Mouse (Mus musculus) frontal cortex, postnatal 10 days (tissue): ENCODE results near the gene Hist1h4b.
"Not testable (repeated sequence)": the region's sequence is repeated elsewhere in the genome, so short reads cannot be mapped to it uniquely, and the experiment has no call there.

ENCODE experiments used
- DNase-seq, 2 experiments: peaks; one replicate each; pipeline ENCODE4 v3.0.0; 2022; ENCODE audit warnings: low spot score in 2 of 2, mixed read lengths in 1 of 2

Hist1h4b gene

GRCm38 (mm10) chr13:23756790-23757189 lies at the start of gene Hist1h4b:
Gene Hist1h4b (plus strand): TSS chr13:23757013.
- peak; percentile 84 to 85 for DNase-seq

GRCm38 (mm10) chr13:23708041-23708440 lies 48.8 kb upstream of the Hist1h4b start:
- no peak for DNase-seq

DNA sequence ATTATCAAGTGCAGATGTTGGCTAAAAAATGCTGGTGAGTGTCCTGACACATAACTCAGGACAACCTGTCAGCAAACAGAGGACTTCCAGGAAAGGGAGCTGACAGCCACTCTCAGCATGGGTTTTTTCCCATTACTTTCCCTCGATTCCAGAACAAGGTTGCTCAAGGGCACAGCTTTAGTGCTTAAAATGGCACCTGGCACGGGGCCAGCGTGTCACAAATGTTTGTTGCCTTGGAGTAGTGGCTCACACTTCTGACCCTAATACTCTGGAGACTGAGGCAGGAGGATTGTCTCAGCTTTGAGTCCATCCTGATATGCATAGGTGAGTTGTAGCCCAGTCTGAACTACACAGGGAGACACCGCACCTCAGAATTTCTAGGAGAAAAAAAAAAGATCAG lies 48.2 kb upstream of the Hist1h4b start:
- no peak for DNase-seq

- DNase-seq: no peak
These were observed 47.0 kb upstream of the Hist1h4b start for GRCm38 (mm10) chr13:23709714-23710373.

GRCm38 (mm10) chr13:23710374-23711089 lies 46.3 kb upstream of the Hist1h4b start, which contains the start of gene Hfe:
Gene Hfe (minus strand): TSS chr13:23710854.
- no peak for DNase-seq

DNA sequence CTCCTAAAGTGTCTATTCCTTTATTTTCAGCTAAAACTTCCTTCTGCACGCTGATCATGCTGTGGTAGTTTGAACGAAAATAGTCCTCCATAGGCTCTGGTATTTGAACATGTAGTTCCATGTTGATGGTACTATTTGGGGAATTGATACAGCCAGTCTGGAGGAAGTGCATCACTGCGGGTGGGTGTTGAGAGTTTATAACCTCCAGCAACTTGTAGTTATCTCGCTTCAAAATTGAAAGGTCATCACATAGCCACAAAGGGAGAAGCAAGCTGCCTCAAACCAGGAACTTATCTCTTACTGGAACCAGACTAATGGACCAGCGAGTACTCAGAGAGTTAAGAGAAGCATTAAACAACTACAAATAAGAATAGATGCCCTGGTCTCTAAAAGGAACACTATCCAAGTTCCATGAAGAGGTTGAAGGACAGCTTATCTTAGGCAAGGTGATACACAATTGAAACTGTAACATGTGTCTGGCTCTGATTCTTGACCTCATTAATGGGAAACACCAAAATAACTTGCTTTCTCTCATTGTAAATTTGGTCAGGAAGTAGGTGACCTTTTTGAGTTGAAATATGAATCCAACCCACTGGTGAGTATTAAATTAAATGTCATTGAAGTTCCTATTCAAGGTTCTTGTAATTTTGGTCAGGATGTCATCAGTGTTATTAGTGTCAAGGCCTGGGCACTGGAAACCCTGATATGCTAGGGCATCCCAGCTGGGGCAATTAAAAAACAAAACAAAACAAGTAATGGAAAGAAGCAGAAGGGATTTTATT lies 40.4 kb upstream of the Hist1h4b start:
- DNase-seq: no peak

- DNase-seq: no peak
These were observed 39.6 kb upstream of the Hist1h4b start for GRCm38 (mm10) chr13:23717176-23717575.

- not testable (repeated sequence) for DNase-seq
These were observed 39.1 kb upstream of the Hist1h4b start for GRCm38 (mm10) chr13:23717593-23718245.

- DNase-seq: no peak
These were observed 32.6 kb upstream of the Hist1h4b start for GRCm38 (mm10) chr13:23724239-23724638.

DNA sequence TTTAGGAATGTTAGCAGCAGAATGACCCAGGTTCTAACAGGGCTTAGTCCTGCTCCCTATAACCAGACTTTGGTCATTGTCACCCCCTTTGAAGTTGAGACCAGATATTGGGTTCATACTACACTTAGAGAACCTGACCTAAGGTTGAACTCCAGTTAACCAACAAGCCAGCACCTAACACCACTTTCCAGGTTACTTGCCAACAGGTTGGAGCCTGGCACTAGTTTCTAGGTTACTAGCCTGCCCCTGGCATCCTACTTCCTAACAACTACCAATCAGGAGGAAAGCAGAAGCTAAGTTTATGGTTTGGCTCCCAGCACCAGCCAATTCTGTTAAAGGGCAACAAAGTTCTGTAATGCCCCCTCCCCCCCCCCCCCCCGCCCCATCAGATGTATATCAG lies 31.6 kb upstream of the Hist1h4b start:
- DNase-seq: no peak

- DNase-seq: no peak
These were observed 28.2 kb upstream of the Hist1h4b start for GRCm38 (mm10) chr13:23728472-23729191.

GRCm38 (mm10) chr13:23729192-23729525 lies 27.7 kb upstream of the Hist1h4b start:
- DNase-seq: no peak

DNA sequence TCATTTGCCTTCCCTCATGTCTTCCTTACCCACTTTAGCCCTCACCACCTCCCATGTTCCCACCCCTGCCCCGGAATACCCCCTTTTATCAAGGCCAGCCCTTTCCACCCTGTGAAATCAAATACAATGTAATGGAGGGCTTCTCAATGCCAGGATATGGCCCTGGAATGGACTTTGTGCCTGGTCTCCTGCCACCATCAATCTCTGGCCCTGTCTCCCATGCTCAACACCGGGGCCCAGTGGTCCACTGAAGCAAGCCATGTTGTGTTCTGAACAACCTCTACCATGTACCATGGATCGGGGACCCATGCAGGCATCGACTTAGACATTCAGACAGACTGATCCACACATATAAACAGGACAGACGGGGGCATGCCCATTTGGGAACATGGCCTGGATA lies 27.1 kb upstream of the Hist1h4b start:
- DNase-seq: no peak

GRCm38 (mm10) chr13:23730479-23730878 lies 26.3 kb upstream of the Hist1h4b start:
- DNase-seq: no peak

DNA sequence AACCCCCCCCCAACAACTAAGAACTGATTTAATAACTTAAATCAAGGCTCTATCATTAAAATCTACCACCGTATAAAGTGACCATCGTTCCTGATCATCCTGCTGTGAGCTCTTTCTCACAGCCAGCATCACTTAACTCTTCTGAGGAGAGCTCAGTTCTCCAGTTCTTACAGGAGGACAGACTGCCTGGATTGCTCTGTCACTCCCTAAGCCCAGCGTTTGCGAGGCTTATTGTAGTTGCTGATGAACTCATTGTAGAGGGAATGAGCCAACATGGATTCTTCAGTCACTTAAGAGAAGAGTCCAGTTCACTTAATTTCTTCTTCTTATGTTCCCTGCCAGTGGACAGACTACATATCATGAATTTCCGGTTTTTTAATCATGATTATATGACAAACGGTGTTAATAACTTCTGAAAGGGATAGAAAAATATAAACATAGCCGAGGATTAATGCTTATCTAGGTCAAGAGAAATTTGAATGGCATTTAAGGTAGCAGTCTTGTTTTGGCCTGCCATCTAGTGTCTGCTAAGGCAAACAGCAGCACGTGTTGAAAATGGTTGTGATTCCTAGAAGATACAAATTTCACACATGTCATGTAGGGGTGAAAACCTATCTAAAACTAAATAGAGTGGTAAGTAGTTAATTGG lies 24.5 kb upstream of the Hist1h4b start:
- no peak for DNase-seq

- no peak for DNase-seq
These were observed 19.7 kb upstream of the Hist1h4b start for GRCm38 (mm10) chr13:23737091-23737490.

GRCm38 (mm10) chr13:23738041-23738440 lies 18.8 kb upstream of the Hist1h4b start:
- no peak for DNase-seq

DNA sequence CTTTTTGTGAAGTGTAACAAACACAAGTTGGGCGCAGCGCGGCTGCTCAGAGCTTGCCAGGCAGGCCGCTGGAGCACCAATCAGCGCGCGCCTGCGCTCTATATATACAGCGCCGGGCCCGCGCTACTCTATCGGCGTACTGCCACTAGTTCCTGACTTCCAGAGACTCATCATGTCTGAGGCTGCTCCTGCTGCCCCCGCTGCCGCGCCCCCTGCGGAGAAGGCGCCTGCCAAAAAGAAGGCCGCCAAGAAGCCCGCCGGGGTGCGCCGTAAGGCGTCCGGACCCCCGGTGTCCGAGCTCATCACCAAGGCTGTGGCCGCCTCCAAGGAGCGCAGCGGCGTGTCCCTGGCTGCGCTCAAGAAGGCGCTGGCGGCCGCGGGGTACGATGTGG lies 18.1 kb upstream of the Hist1h4b start, which contains the start of gene Hist1h1c:
Gene Hist1h1c (plus strand): TSS at position 132 of the 392 bp plus-strand sequence.
- peak; percentile 87 to 88 for DNase-seq

DNA sequence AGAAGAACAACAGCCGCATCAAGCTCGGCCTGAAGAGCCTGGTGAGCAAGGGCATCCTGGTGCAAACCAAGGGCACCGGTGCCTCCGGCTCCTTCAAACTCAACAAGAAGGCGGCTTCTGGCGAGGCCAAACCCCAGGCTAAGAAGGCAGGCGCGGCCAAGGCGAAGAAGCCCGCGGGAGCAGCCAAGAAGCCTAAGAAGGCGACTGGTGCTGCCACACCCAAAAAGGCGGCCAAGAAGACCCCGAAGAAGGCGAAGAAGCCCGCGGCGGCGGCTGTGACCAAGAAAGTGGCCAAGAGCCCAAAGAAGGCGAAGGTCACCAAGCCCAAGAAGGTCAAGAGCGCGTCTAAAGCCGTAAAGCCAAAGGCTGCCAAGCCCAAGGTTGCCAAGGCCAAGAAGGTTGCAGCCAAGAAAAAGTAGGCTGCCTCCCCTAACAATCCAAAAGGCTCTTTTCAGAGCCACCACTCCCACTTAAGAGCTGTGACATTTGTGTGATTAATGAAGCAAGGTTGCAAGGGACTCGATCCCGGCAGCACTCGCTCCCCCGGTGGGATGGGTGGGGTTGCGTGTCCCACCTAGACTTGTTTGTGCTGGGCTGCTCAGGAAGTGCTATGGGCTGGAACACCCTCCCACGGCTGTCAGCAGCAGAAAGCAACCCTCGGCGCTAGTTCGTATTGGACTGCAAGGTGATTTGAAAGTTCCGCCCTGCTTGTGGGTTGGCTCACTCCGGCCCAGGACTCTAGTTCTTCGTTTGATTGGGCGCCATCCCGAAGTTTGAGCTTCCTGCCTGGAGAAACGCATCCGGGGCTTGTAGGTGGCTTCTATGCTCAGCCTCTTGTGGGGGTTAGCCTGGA lies 17.5 kb upstream of the Hist1h4b start:
- DNase-seq: peak; percentile 89 to 91

GRCm38 (mm10) chr13:23739922-23740252 lies 16.9 kb upstream of the Hist1h4b start:
- no peak for DNase-seq
